Mouse (Mus musculus): ENCODE measurements around the gene Flrt1. TPM values are rescaled to one million over a fixed set of nuclear protein-coding genes. Genes with fewer than 3 reads are reported as not detected.
A peak's percentile ranks its signal among the peaks of the same experiment; 100 is the strongest.

Gene Flrt1
- polyA plus RNA-seq, 1 experiment: 0.59 TPM

DNA sequence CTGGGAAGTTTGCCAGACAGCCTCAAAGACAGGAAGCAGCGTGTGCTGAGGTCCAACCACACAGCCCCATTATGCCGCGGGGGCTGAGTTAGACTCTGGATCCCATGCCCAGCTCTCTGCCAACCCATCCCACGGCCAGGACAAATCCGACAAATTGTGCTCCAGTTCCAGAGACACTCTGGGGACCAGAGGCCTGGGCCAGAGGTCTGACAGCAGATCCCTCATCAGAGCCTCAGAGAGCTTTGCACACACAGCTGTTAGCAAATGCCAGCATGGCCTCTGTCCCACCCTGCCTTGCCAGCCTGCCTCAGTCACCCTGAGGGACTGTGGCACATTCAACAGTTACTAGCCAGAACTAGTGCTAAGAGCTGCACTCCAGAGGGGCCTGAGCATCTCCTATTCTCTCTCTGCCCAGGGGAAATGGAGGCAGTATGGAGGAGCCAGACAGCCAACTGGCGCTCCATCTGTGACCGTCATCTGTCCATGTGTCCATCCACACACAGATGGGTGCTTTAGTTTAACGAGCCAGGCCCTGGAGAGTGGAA lies 43.1 kb upstream of the Flrt1 start:
- no peak for DNase-seq
- no peak for TF ChIP-seq POLR2A (IDR thresholded peaks at IDR 0.05; ENCODE audit: control insufficient read depth, extremely low read depth, insufficient read depth, low read length, poor library complexity)
- TF ChIP-seq CTCF (IDR thresholded peaks at IDR 0.05; ENCODE audit: borderline replicate concordance, control insufficient read depth, extremely low read depth, insufficient read depth, low read length, poor library complexity): no peak
- Histone ChIP-seq H3K27me3 (ENCODE audit: control insufficient read depth, insufficient read depth, low read length) (no peaks in the 10 kb centered on the region), H3K27ac (ENCODE audit: control insufficient read depth, insufficient read depth, low read length) (no peak overlapping the region), H3K4me3 (ENCODE audit: control insufficient read depth, insufficient read depth, low read length) (no peak overlapping the region), H3K36me3 (ENCODE audit: control insufficient read depth, insufficient read depth, low read length) (no peaks in the 10 kb centered on the region), H3K4me1 (replicated peaks; ENCODE audit: control insufficient read depth, insufficient read depth, low read length) (peaks cover 34% of the 10 kb centered on the region)
- 46% methylated on average over 8 of the region's 8 CpGs for WGBS

GRCm38 (mm10) chr19:7148096-7148495 lies 42.6 kb upstream of the Flrt1 start:
- H3K27me3 ChIP-seq (ENCODE audit: control insufficient read depth, insufficient read depth, low read length): no peaks in the 10 kb centered on the region
- TF ChIP-seq POLR2A (IDR thresholded peaks at IDR 0.05; ENCODE audit: control insufficient read depth, extremely low read depth, insufficient read depth, low read length, poor library complexity): no peak
- no peak for TF ChIP-seq CTCF (IDR thresholded peaks at IDR 0.05; ENCODE audit: borderline replicate concordance, control insufficient read depth, extremely low read depth, insufficient read depth, low read length, poor library complexity)
- no peak overlapping the region for H3K4me3 ChIP-seq (ENCODE audit: control insufficient read depth, insufficient read depth, low read length)
- no peak for DNase-seq
- no peak overlapping the region for H3K27ac ChIP-seq (ENCODE audit: control insufficient read depth, insufficient read depth, low read length)
- peaks cover 37% of the 10 kb centered on the region for H3K4me1 ChIP-seq (replicated peaks; ENCODE audit: control insufficient read depth, insufficient read depth, low read length)
- 38% methylated on average over 4 of the region's 4 CpGs for WGBS
- H3K36me3 ChIP-seq (ENCODE audit: control insufficient read depth, insufficient read depth, low read length): no peaks in the 10 kb centered on the region

GRCm38 (mm10) chr19:7146376-7146775 lies 40.8 kb upstream of the Flrt1 start:
- no peak for DNase-seq
- peaks cover 35% of the 10 kb centered on the region for H3K4me1 ChIP-seq (replicated peaks; ENCODE audit: control insufficient read depth, insufficient read depth, low read length)
- no peaks in the 10 kb centered on the region for H3K36me3 ChIP-seq (ENCODE audit: control insufficient read depth, insufficient read depth, low read length)
- H3K27ac ChIP-seq (ENCODE audit: control insufficient read depth, insufficient read depth, low read length): no peak overlapping the region
- H3K4me3 ChIP-seq (ENCODE audit: control insufficient read depth, insufficient read depth, low read length): no peak overlapping the region
- no peaks in the 10 kb centered on the region for H3K27me3 ChIP-seq (ENCODE audit: control insufficient read depth, insufficient read depth, low read length)
- TF ChIP-seq CTCF (IDR thresholded peaks at IDR 0.05; ENCODE audit: borderline replicate concordance, control insufficient read depth, extremely low read depth, insufficient read depth, low read length, poor library complexity) (no peak), POLR2A (IDR thresholded peaks at IDR 0.05; ENCODE audit: control insufficient read depth, extremely low read depth, insufficient read depth, low read length, poor library complexity) (no peak)
- WGBS: 97% methylated on average over 13 of the region's 13 CpGs

- H3K36me3 ChIP-seq (ENCODE audit: control insufficient read depth, insufficient read depth, low read length): no peaks in the 10 kb centered on the region
- no peak overlapping the region for H3K27ac ChIP-seq (ENCODE audit: control insufficient read depth, insufficient read depth, low read length)
- TF ChIP-seq CTCF (IDR thresholded peaks at IDR 0.05; ENCODE audit: borderline replicate concordance, control insufficient read depth, extremely low read depth, insufficient read depth, low read length, poor library complexity) (no peak), POLR2A (IDR thresholded peaks at IDR 0.05; ENCODE audit: control insufficient read depth, extremely low read depth, insufficient read depth, low read length, poor library complexity) (no peak)
- 81% methylated on average over 3 of the region's 3 CpGs for WGBS
- DNase-seq: no peak
- no peak overlapping the region for H3K4me3 ChIP-seq (ENCODE audit: control insufficient read depth, insufficient read depth, low read length)
- H3K4me1 ChIP-seq (replicated peaks; ENCODE audit: control insufficient read depth, insufficient read depth, low read length): peaks cover 26% of the 10 kb centered on the region
- no peaks in the 10 kb centered on the region for H3K27me3 ChIP-seq (ENCODE audit: control insufficient read depth, insufficient read depth, low read length)
Measured at GRCm38 (mm10) chr19:7144458-7144857, 38.9 kb upstream of the Flrt1 start.

GRCm38 (mm10) chr19:7143854-7144253 lies 38.3 kb upstream of the Flrt1 start:
- H3K4me1 ChIP-seq (replicated peaks; ENCODE audit: control insufficient read depth, insufficient read depth, low read length): peaks cover 20% of the 10 kb centered on the region
- no peaks in the 10 kb centered on the region for H3K27me3 ChIP-seq (ENCODE audit: control insufficient read depth, insufficient read depth, low read length)
- WGBS: 2% methylated on average over 20 of the region's 20 CpGs
- H3K27ac ChIP-seq (ENCODE audit: control insufficient read depth, insufficient read depth, low read length): no peak overlapping the region
- TF ChIP-seq CTCF (IDR thresholded peaks at IDR 0.05; ENCODE audit: borderline replicate concordance, control insufficient read depth, extremely low read depth, insufficient read depth, low read length, poor library complexity) (no peak), POLR2A (IDR thresholded peaks at IDR 0.05; ENCODE audit: control insufficient read depth, extremely low read depth, insufficient read depth, low read length, poor library complexity) (no peak)
- H3K36me3 ChIP-seq (ENCODE audit: control insufficient read depth, insufficient read depth, low read length): no peaks in the 10 kb centered on the region
- peak overlapping the region; percentile 3; the same call in 1 of the 2 replicates for H3K4me3 ChIP-seq (ENCODE audit: control insufficient read depth, insufficient read depth, low read length)
- DNase-seq: peak; percentile 66

DNA sequence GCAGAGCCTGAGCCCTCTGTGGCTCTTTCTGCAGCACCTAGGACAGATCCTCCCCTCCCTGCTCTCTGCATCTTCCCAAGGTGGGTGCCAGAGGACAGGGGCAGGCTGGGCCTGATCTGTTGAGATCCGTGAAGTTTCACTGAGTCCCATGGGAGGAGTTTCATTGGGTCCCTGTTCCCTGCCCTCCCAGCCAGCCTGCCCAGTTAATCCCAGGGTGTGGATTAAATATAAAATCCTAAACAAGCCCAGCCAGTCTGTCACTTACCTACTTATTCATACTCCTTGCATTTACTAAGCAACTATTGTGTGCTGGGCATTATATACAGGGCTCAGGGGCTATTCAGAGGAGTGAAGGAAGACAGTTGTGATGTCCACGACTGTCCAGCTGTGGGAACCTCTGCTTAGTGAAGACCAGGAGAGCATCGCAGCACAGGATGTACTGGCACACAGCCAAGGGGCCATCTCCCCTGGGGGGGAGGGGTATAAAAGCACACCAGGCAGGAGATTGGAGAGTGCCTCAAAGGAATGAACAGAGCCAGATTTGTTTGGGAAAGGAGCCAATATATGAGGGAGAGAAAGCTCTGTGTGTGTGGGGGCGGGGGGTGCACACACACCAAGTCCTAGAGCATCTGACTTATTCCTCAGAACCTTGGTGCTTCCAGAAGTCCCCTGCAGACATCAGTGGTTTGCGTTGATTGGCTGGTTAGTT lies 36.8 kb upstream of the Flrt1 start:
- 94% methylated on average over 5 of the region's 5 CpGs for WGBS
- Histone ChIP-seq H3K27me3 (ENCODE audit: control insufficient read depth, insufficient read depth, low read length) (no peaks in the 10 kb centered on the region), H3K36me3 (ENCODE audit: control insufficient read depth, insufficient read depth, low read length) (no peaks in the 10 kb centered on the region), H3K27ac (ENCODE audit: control insufficient read depth, insufficient read depth, low read length) (no peak overlapping the region), H3K4me1 (replicated peaks; ENCODE audit: control insufficient read depth, insufficient read depth, low read length) (peaks cover 10% of the 10 kb centered on the region), H3K4me3 (ENCODE audit: control insufficient read depth, insufficient read depth, low read length) (no peak overlapping the region)
- TF ChIP-seq CTCF (IDR thresholded peaks at IDR 0.05; ENCODE audit: borderline replicate concordance, control insufficient read depth, extremely low read depth, insufficient read depth, low read length, poor library complexity) (no peak), POLR2A (IDR thresholded peaks at IDR 0.05; ENCODE audit: control insufficient read depth, extremely low read depth, insufficient read depth, low read length, poor library complexity) (no peak)
- no peak for DNase-seq
